Mouse (Mus musculus): ENCODE results near the gene Arfrp1.

Gene Arfrp1

DNA sequence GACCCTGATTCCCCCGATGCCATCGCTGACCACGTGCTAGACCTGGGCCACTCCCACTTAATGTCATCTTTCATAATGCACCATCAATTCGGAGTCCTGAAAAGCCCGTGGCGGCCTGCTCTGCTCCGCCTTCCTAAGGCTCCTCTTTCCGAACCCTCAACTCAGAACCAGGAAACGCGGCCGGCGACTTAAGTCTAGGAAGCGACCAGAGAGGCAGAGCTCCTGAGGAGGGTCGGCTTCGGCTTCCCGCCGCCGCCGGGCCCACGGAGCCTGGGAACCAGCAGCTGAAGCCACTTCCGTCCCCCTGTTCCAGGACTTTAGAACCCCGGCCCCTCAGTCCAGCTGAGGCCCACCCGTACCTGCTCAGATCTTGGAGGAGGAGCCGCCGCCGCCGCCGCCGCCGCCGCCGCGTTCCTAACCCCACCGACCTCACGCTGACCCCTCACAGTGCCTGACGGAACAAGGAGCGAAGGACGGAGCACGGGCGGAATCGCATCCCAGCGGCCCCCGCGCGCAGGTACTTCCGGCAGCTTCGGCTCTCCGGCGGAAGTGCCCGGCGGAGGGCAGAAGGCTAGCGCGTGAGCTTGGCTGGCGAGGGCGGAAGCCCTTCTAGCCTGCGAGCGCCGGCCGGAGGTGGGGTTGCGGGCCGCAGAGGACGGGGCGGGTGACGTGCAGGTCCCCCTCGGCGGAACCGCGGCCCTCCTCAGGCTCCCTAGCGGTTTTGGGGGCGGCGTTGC lies at the start of gene Arfrp1, which contains the start of gene Zgpat:
Arfrp1 (minus strand) TSS at position 545 of the 737 bp plus-strand sequence.
Zgpat (plus strand) TSS at position 69 of the 737 bp plus-strand sequence.
- peak; percentile 94 for ATAC-seq (ENCODE audit: low TSS enrichment)

DNA sequence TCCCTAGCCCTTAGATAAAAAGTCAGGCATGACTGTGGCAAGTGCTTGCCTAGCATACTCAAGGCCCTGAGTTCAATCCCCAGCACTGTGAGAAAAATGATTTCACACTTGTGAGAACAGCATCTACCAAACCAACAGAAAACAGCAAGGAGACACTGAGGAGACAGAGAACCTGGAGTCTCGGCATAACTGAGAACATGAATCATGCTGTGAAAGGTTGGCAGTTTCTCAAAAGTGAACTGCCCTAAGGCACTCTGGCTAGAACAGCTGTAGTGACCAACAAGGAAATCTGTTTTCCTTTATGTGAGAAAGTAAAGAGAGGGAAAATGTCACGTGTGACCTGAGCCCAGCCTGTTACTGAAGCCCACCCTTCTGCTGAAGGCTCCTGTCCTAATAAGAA lies 47.9 kb upstream of the Arfrp1 start:
- no peak for ATAC-seq (ENCODE audit: low TSS enrichment)

DNA sequence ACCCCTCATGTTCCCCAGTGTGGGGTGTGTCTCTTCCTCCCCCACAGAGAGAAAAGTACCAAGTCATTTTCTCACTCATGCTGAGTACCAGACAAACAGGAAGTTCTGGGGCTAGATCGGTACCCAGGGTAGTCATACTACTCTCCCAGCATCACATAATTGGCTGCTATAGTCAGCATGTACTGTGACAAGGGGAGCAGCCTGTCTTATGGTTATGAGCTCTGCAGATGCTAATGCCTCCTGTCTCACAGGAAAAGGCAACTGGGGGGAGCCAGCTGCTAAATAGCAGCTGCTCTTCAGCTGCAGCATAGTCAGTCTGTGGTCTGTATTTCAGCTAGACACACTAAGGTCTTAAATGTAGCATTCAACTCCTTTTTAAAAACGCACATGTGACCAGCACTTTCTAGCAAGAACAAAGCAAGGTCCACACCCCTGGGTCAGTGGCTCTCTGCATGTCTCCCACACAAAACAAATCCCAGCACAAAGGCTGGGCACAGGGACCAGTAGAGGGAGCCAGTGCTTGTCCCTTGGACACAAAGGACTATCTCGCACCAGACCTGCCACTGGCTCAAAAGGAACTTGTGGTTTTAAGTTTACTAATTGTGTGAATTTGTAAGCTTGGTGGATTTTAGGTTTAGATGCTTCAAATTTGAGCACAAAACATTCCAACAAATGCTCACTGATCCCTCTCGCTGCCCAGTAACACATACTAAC lies 45.7 kb upstream of the Arfrp1 start:
- peak; percentile 82; the same call in 1 of the 2 replicates for ATAC-seq (ENCODE audit: low TSS enrichment)

DNA sequence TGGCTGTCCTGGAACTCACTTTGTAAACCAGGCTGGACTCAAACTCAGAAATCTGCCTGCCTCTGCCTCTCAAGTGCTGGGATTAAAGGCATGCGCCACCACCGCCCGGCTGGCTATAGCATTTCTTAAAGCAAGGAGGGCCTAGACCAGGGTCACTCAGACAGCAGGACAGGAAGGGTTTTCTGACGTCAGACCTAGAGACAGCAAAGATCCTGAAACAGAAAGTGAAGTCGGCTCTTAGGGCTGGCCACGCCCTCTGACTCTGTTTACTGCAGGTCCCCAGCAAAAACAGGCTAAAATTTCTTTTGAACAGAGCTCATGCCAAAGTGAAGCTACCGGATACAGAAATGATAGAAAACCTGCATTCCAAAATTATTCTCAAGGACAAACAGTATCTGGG lies 44.4 kb upstream of the Arfrp1 start:
- no peak for ATAC-seq (ENCODE audit: low TSS enrichment)

DNA sequence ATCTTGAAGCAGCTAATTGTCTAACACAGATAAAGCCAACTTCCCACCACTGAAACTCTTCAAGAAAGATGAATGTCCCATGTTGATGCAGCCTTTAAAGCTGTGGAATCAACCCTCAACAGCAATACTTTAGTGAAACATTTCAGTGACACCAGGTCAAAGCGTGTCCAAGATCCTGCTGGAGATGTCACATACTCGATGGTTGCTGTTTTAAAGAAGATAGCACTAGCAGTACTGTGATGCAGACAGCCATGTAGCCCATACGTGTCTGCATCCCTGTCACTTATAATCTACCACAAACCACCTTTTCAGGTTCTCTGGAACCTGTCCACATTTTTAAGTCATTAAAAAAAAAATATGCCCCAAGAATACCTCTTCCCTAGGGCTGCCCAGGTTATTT lies 38.5 kb upstream of the Arfrp1 start:
- no peak for ATAC-seq (ENCODE audit: low TSS enrichment)

GRCm38 (mm10) chr2:181401497-181401896 lies 36.3 kb upstream of the Arfrp1 start:
- no peak for ATAC-seq (ENCODE audit: low TSS enrichment)

GRCm38 (mm10) chr2:181397207-181397761 lies 32.1 kb upstream of the Arfrp1 start:
- ATAC-seq (ENCODE audit: low TSS enrichment): no peak

- no peak for ATAC-seq (ENCODE audit: low TSS enrichment)
Measured at GRCm38 (mm10) chr2:181394086-181394485, 28.9 kb upstream of the Arfrp1 start.

DNA sequence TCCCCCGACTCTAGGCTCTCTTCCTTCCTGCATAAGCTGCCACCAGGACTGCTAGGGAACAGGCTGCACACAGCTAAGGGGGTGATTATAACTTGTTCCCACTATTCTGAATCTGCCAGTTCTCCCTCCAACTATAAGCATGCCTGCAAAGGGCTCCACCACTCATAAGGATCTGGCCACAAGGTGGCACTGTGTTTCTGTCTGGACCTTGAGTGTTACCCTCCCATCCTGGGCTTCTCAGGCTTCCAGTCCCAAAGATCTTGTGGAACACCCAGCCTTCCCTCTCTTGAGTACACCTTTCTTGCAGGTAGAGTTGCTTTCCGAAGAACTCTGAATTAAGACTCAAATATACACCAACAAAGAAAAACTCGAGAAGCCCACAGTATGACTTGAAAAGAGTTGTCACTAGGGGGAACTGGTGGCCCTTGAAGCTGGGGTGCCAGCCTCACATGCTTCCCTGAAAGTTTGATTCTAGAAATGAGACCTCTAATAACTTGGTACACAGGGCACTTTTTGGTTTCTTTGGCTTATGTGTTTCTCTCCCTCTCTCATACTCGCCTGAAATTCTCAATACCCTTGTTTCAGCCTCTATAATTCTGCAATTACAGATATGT lies 27.5 kb upstream of the Arfrp1 start:
- ATAC-seq (ENCODE audit: low TSS enrichment): peak; percentile 89

GRCm38 (mm10) chr2:181391541-181391940 lies 26.3 kb upstream of the Arfrp1 start:
- no peak for ATAC-seq (ENCODE audit: low TSS enrichment)

GRCm38 (mm10) chr2:181391022-181391421 lies 25.8 kb upstream of the Arfrp1 start:
- no peak for ATAC-seq (ENCODE audit: low TSS enrichment)

DNA sequence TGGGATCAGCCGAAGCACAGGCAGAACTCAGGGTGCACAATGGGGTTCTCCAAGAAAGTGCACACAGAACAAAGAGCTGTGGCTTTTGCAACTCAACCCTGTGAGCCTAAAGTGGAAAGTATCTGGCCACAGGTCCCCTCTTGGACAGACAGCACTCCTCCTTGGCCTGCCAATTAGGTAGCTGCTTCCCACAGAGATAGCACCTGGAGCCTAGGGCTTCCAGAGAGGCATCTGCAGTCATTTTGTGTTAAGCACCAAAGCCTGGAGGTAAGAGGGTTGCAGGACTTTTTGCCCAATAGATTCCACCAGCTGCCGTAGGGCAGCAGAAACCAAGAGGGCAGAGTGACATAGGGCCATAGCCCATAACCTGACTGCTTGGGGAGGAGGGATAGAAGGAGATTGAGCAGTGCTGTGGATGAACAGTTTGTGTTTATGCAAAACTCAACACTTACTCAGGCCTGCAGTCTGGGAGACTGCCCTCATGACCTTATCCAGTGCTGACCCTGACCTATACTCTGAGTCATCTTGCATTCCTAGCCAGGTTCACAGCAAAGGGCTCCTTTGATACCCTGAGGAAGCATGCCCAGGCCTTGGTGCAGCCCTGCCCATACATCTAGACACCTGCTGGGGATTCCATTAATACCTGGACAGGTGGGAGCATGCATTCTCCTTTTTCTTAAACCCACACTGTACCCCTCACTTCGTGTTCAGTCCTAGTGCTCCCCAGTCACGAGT lies 25.1 kb upstream of the Arfrp1 start:
- no peak for ATAC-seq (ENCODE audit: low TSS enrichment)

GRCm38 (mm10) chr2:181386663-181387210 lies 21.5 kb upstream of the Arfrp1 start:
- no peak for ATAC-seq (ENCODE audit: low TSS enrichment)

- peak; percentile 76 for ATAC-seq (ENCODE audit: low TSS enrichment)
Measured at GRCm38 (mm10) chr2:181385885-181386284, 20.7 kb upstream of the Arfrp1 start.

DNA sequence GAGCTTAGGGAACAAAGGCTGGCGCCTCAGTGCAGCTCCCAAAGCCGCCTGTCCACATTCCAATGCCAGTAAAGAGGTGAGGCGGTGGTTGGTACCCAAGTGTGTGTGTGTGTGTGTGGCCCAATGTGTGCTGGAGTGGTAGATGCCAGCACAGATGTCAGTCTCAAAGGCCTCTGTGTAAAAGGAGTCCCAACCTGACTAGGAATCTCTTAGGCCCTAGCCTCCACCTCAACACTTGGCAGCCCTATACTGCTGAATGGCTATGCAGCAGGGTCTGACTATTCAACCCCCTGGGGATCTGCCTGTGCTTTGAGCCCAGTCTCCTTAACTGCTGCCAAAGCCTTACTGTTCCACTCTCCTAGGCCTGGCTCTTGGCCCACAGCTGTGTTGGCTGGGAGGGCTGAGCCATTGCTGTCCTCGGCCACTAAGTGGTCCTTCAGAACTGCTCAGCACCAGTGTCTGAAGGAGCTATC lies 19.8 kb upstream of the Arfrp1 start:
- ATAC-seq (ENCODE audit: low TSS enrichment): no peak

DNA sequence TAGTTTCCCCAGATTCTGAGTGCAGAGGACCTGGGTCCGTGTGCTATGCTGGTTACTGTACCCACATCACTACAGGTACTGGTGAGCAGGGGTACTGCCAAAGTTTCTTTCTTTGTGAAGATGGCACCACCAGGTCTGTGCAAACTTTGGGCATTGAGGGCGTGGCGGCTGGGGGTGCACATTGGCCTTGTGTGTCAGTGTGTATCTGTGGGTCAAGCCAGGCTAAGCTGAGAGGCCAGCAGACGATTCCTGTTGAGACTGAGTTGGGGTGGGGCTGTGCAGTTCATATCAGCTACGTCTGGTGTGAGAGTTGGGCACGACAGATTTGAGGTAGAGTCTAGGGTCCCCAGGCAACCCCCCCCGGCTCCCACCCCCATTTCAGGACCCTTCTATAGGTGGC lies 19.3 kb upstream of the Arfrp1 start:
- ATAC-seq (ENCODE audit: low TSS enrichment): no peak

- ATAC-seq (ENCODE audit: low TSS enrichment): no peak
Measured at GRCm38 (mm10) chr2:181381631-181382306, 16.6 kb upstream of the Arfrp1 start.

DNA sequence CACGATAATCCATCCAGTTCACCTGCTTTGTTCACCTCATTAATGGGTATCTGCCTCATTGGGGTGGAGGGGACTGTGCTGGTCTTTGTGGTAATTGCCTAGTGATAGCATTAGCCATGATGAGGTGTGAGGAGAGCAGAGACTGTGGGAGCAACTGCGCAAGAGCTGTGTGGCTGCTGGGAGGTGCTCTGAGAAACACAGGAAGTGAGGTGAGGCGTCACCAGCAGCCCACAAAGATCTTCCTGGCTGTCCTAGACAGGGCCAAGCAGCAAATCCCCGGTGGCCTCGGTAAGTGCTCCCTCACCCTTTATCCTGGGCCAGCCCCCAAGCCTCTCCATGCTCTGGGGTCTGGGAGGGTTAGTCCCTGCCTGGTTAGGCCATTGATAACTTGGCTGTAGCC lies 15.9 kb upstream of the Arfrp1 start:
- ATAC-seq (ENCODE audit: low TSS enrichment): no peak

- no peak for ATAC-seq (ENCODE audit: low TSS enrichment)
Measured at GRCm38 (mm10) chr2:181380251-181380650, 15.0 kb upstream of the Arfrp1 start.

- no peak for ATAC-seq (ENCODE audit: low TSS enrichment)
Measured at GRCm38 (mm10) chr2:181379778-181380177, 14.6 kb upstream of the Arfrp1 start, which contains the start of gene Lime1. Gene Lime1 (plus strand): TSS chr2:181380078.

GRCm38 (mm10) chr2:181378701-181379100 lies 13.5 kb upstream of the Arfrp1 start:
- ATAC-seq (ENCODE audit: low TSS enrichment): no peak
